ENCODE assay signal across 16 mouse cellular contexts in genomic region chr10:34479942-34480455, GRCm38 (mm10). TPM values are rescaled to one million over a fixed set of nuclear protein-coding genes. Genes with fewer than 3 reads are reported as not detected.
DNase-seq lines count a peak whose midpoint lies in the region; ATAC-seq and TF ChIP-seq lines count a peak whose summit lies in the region.
"Had no signal": no experiment of that assay in that cellular context is flagged by ENCODE, and none has a peak within 500 bp of the region (broad histone marks: within the 10 kb centered on the region; RNA-seq: fewer than 3 reads in every experiment).

No protein-coding gene starts in this region.

- H3K36me3 ChIP-seq in forebrain, postnatal 0 days (ENCODE audit: insufficient read depth), result no peaks in the 10 kb centered on the region
- H3K36me3 ChIP-seq in forebrain, embryonic 12.5 days (replicated peaks), result no peaks in the 10 kb centered on the region
- no peaks in the 10 kb centered on the region for H3K36me3 ChIP-seq in kidney, embryonic 15.5 days
- H3K36me3 ChIP-seq in kidney, embryonic 16.5 days (ENCODE audit: insufficient read depth, low read length), result no peaks in the 10 kb centered on the region
- no peaks in the 10 kb centered on the region for H3K36me3 ChIP-seq in midbrain, embryonic 14.5 days (ENCODE audit: control insufficient read depth, insufficient read depth, low read length)
- H3K36me3 ChIP-seq: embryonic facial prominence, embryonic 15.5 days; forebrain, embryonic 15.5 days; midbrain, embryonic 15.5 days had no signal

- no peak for DNase-seq in forebrain, postnatal 0 days
- no peak for DNase-seq in kidney, adult 11 months
- peak; percentile 19 for DNase-seq in gonadal fat pad, adult 2 months (ENCODE audit: low read depth)
- DNase-seq in midbrain, embryonic 14.5 days, result no peak
- DNase-seq: cerebellum, adult 11-12 months; gastrocnemius, adult 2 months had no signal

- H3K4me3 ChIP-seq in forebrain, postnatal 0 days (ENCODE audit: low read depth, low read length), result no peak overlapping the region
- H3K4me3 ChIP-seq in forebrain, embryonic 12.5 days (replicated peaks), result no peak overlapping the region
- no peak overlapping the region for H3K4me3 ChIP-seq in kidney, embryonic 15.5 days (replicated peaks)
- H3K4me3 ChIP-seq in kidney, embryonic 16.5 days (ENCODE audit: low read length), result no peak overlapping the region
- no peak overlapping the region for H3K4me3 ChIP-seq in midbrain, embryonic 14.5 days (replicated peaks; ENCODE audit: low read depth, low read length)
- H3K4me3 ChIP-seq: embryonic facial prominence, embryonic 15.5 days; forebrain, embryonic 15.5 days; gastrocnemius, adult 2 months; midbrain, embryonic 15.5 days had no signal

- no peak overlapping the region for H3K4me2 ChIP-seq in forebrain, postnatal 0 days (ENCODE audit: low read depth)
- H3K4me2 ChIP-seq in forebrain, embryonic 12.5 days, result no peak overlapping the region
- H3K4me2 ChIP-seq in kidney, embryonic 15.5 days, result no peak overlapping the region
- no peak overlapping the region for H3K4me2 ChIP-seq in kidney, embryonic 16.5 days (replicated peaks; ENCODE audit: low read depth, low read length)
- no peak overlapping the region for H3K4me2 ChIP-seq in midbrain, embryonic 14.5 days (ENCODE audit: low read length)
- H3K4me2 ChIP-seq: embryonic facial prominence, embryonic 15.5 days; forebrain, embryonic 15.5 days; midbrain, embryonic 15.5 days had no signal

- H3K9ac ChIP-seq in forebrain, postnatal 0 days, result no peak overlapping the region
- H3K9ac ChIP-seq in forebrain, embryonic 12.5 days, result no peak overlapping the region
- no peak overlapping the region for H3K9ac ChIP-seq in kidney, embryonic 15.5 days
- no peak overlapping the region for H3K9ac ChIP-seq in kidney, embryonic 16.5 days (replicated peaks; ENCODE audit: low read length)
- H3K9ac ChIP-seq in midbrain, embryonic 14.5 days (replicated peaks; ENCODE audit: low read length), result no peak overlapping the region
- H3K9ac ChIP-seq: embryonic facial prominence, embryonic 15.5 days; forebrain, embryonic 15.5 days; midbrain, embryonic 15.5 days had no signal

- H3K27me3 ChIP-seq in forebrain, postnatal 0 days (ENCODE audit: insufficient read depth, low read length), result no peaks in the 10 kb centered on the region
- H3K27me3 ChIP-seq in forebrain, embryonic 12.5 days, result no peaks in the 10 kb centered on the region
- no peaks in the 10 kb centered on the region for H3K27me3 ChIP-seq in kidney, embryonic 15.5 days
- H3K27me3 ChIP-seq in kidney, embryonic 16.5 days (ENCODE audit: insufficient read depth, low read length), result no peaks in the 10 kb centered on the region
- no peaks in the 10 kb centered on the region for H3K27me3 ChIP-seq in midbrain, embryonic 14.5 days (ENCODE audit: control insufficient read depth, insufficient read depth, low read length)
- H3K27me3 ChIP-seq: embryonic facial prominence, embryonic 15.5 days; forebrain, embryonic 15.5 days; midbrain, embryonic 15.5 days; Patski had no signal

- H3K27ac ChIP-seq in forebrain, postnatal 0 days (ENCODE audit: low read depth, low read length), result no peak overlapping the region
- H3K27ac ChIP-seq in forebrain, embryonic 12.5 days, result no peak overlapping the region
- H3K27ac ChIP-seq in kidney, embryonic 15.5 days, result peak overlapping the region; percentile 58; the same call in 1 of the 2 replicates
- peak overlapping the region; percentile 60 for H3K27ac ChIP-seq in kidney, embryonic 16.5 days (ENCODE audit: low read length)
- H3K27ac ChIP-seq in midbrain, embryonic 14.5 days (replicated peaks; ENCODE audit: low read depth, low read length), result no peak overlapping the region
- H3K27ac ChIP-seq: embryonic facial prominence, embryonic 15.5 days; forebrain, embryonic 15.5 days; gastrocnemius, adult 2 months; midbrain, embryonic 15.5 days had no signal

- no peaks in the 10 kb centered on the region for H3K9me3 ChIP-seq in forebrain, postnatal 0 days (ENCODE audit: low read length)
- H3K9me3 ChIP-seq in forebrain, embryonic 12.5 days, result no peaks in the 10 kb centered on the region
- H3K9me3 ChIP-seq in kidney, embryonic 15.5 days (replicated peaks), result no peaks in the 10 kb centered on the region
- H3K9me3 ChIP-seq in kidney, embryonic 16.5 days (ENCODE audit: low read length), result no peaks in the 10 kb centered on the region
- H3K9me3 ChIP-seq in midbrain, embryonic 14.5 days (ENCODE audit: control insufficient read depth, low read length), result no peaks in the 10 kb centered on the region
- H3K9me3 ChIP-seq: forebrain, embryonic 15.5 days; midbrain, embryonic 15.5 days had no signal

- no peaks in the 10 kb centered on the region for H3K4me1 ChIP-seq in forebrain, postnatal 0 days (ENCODE audit: insufficient read depth)
- H3K4me1 ChIP-seq in forebrain, embryonic 12.5 days, result no peaks in the 10 kb centered on the region
- peaks cover 20% of the 10 kb centered on the region for H3K4me1 ChIP-seq in kidney, embryonic 15.5 days
- peaks cover 16% of the 10 kb centered on the region for H3K4me1 ChIP-seq in kidney, embryonic 16.5 days (ENCODE audit: insufficient read depth, low read length)
- H3K4me1 ChIP-seq in midbrain, embryonic 14.5 days (ENCODE audit: control insufficient read depth, insufficient read depth, low read length), result no peaks in the 10 kb centered on the region
- H3K4me1 ChIP-seq: embryonic facial prominence, embryonic 15.5 days; forebrain, embryonic 15.5 days; midbrain, embryonic 15.5 days had no signal

- ATAC-seq in forebrain, postnatal 0 days, result 0 out of 2 replicates have a peak, but pooled peaks have one; percentile 1
- no peak for ATAC-seq in forebrain, embryonic 12.5 days (ENCODE audit: low FRiP score)
- 0 out of 2 replicates have a peak, but pooled peaks have one; percentile 10 for ATAC-seq in kidney, embryonic 15.5 days (replicated peaks; ENCODE audit: low FRiP score)
- peak; percentile 24; the same call in 1 of the 2 replicates for ATAC-seq in kidney, embryonic 16.5 days (ENCODE audit: low FRiP score, low TSS enrichment)
- no peak for ATAC-seq in midbrain, embryonic 14.5 days (ENCODE audit: low FRiP score, low TSS enrichment)
- ATAC-seq in activated CD4-positive, CD25-positive, alpha-beta regulatory T cell, adult 4 months, result no peak
- ATAC-seq: forebrain, embryonic 15.5 days; midbrain, embryonic 15.5 days; Patski had no signal

- WGBS in forebrain, postnatal 0 days, result 89% methylated on average over 4 of the region's 4 CpGs
- WGBS in forebrain, embryonic 12.5 days, result 85% methylated on average over 4 of the region's 4 CpGs
- WGBS in kidney, embryonic 15.5 days, result 52% methylated on average over 4 of the region's 4 CpGs
- 42% methylated on average over 4 of the region's 4 CpGs for WGBS in kidney, embryonic 16.5 days
- 89% methylated on average over 4 of the region's 4 CpGs for WGBS in midbrain, embryonic 14.5 days

- no peak for TF ChIP-seq CTCF in forebrain, postnatal 0 days (IDR thresholded peaks at IDR 0.05; ENCODE audit: low read depth)

RNA-seq across cellular contexts. Expression of gene Frk, which starts 3.2 kb away (rescaled TPM):
- total RNA-seq in forebrain, postnatal 0 days (2014; rRNA removed), result 0.86 and 0.92 TPM in 2 replicates
- 0.54 and 0.80 TPM in 2 replicates for polyA plus RNA-seq in forebrain, postnatal 0 days (2015; fragmentation: Nextera tagmentation; extraction: Ambion mirVana)
- 2.2 and 3.1 TPM in 2 replicates for polyA plus RNA-seq in forebrain, embryonic 12.5 days (2016; fragmentation: Nextera tagmentation; extraction: Ambion mirVana)
- polyA plus RNA-seq in kidney, embryonic 15.5 days (2015; fragmentation: Nextera tagmentation; extraction: Ambion mirVana), result 18.2 and 20.1 TPM in 2 replicates
- polyA plus RNA-seq in gonadal fat pad, adult 2 months (2012; rRNA removed), result 6.0 and 7.8 TPM in 2 replicates
- polyA plus RNA-seq in kidney, embryonic 16.5 days (2015; fragmentation: Nextera tagmentation; extraction: Ambion mirVana), result 20.8 and 24.3 TPM in 2 replicates
- polyA plus RNA-seq in midbrain, embryonic 14.5 days (2014; fragmentation: Nextera tagmentation; extraction: Ambion mirVana), result 0.13 and 0.46 TPM in 2 replicates
- under 1 TPM in 1 of 2 experiments, not detected in 1; 0.13 TPM for polyA plus RNA-seq in activated CD4-positive, CD25-positive, alpha-beta regulatory T cell, adult 4 months (2017; shearing (Covaris generic))
- total RNA-seq: common myeloid progenitor, adult 5-6 weeks; megakaryocyte progenitor cell, adult 5-6 weeks had no signal

Comparison
In these comparisons a context has a peak if more than half of its experiments do, and no peak if none do; other contexts are left out.
1. ATAC-seq: peak in forebrain, postnatal 0 days (single experiment), kidney, embryonic 15.5 days (single experiment) and kidney, embryonic 16.5 days (single experiment); none in forebrain, embryonic 12.5 days (single experiment), midbrain, embryonic 14.5 days (single experiment) and activated CD4-positive, CD25-positive, alpha-beta regulatory T cell, adult 4 months (single experiment).
2. H3K27ac ChIP-seq: peak in kidney, embryonic 15.5 days (single experiment) and kidney, embryonic 16.5 days (single experiment); none in forebrain, postnatal 0 days (single experiment), forebrain, embryonic 12.5 days (single experiment) and midbrain, embryonic 14.5 days (single experiment).